In the genomic region with DNA sequence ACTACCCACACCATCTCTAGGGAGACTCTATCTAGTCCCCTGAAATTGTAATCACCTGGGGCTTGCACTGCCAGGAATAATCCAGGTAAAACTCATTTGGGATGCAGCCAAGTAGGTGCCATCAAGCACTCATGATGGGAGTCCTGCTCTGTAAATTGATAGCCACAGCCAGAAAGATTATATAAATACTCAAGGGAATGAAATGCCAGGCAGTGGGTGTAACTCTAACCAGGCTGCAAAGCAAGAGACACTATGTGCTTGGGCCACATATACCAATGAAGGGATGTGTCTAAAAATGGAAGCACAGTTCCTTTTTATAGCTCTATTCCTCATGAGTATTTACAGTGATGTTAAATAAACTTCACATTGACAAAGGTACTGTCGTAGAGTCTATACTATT, we compare ENCODE assay signal across 21 mouse cellular contexts. TPM values are rescaled to one million over a fixed set of nuclear protein-coding genes. Genes with fewer than 3 reads are reported as not detected.
DNase-seq lines count a peak whose midpoint lies in the region; ATAC-seq lines count a peak whose summit lies in the region.
"Had no signal": no experiment of that assay in that cellular context is flagged by ENCODE, and none has a peak within 500 bp of the region (broad histone marks: within the 10 kb centered on the region; RNA-seq: fewer than 3 reads in every experiment).

No protein-coding gene starts in this region.

- no peaks in the 10 kb centered on the region; the same call in 1 of the 2 replicates for H3K9me3 ChIP-seq in midbrain, embryonic 14.5 days (ENCODE audit: control insufficient read depth, low read length)
- no peaks in the 10 kb centered on the region for H3K9me3 ChIP-seq in midbrain, embryonic 16.5 days (replicated peaks; ENCODE audit: control insufficient read depth, low read length, poor library complexity, severe bottlenecking)
- H3K9me3 ChIP-seq in hindbrain, embryonic 16.5 days (ENCODE audit: control insufficient read depth, low read length), result no peaks in the 10 kb centered on the region
- H3K9me3 ChIP-seq: embryonic facial prominence, embryonic 12.5 days; forebrain, embryonic 12.5 days; heart, embryonic 12.5 days; hindbrain, embryonic 10.5 days had no signal

- no peak overlapping the region for H3K9ac ChIP-seq in midbrain, embryonic 14.5 days (replicated peaks; ENCODE audit: low read length)
- no peak overlapping the region for H3K9ac ChIP-seq in midbrain, embryonic 16.5 days (ENCODE audit: low read depth, low read length)
- no peak overlapping the region for H3K9ac ChIP-seq in hindbrain, embryonic 16.5 days (ENCODE audit: low read depth, low read length)
- H3K9ac ChIP-seq: embryonic facial prominence, embryonic 12.5 days; forebrain, embryonic 12.5 days; heart, embryonic 12.5 days; hindbrain, embryonic 14.5 days had no signal

- no peak overlapping the region for H3K4me2 ChIP-seq in midbrain, embryonic 14.5 days (ENCODE audit: low read length)
- no peak overlapping the region for H3K4me2 ChIP-seq in midbrain, embryonic 16.5 days (ENCODE audit: low read length)
- H3K4me2 ChIP-seq in hindbrain, embryonic 16.5 days (ENCODE audit: low read length), result no peak overlapping the region
- H3K4me2 ChIP-seq: embryonic facial prominence, embryonic 12.5 days; forebrain, embryonic 12.5 days; heart, embryonic 12.5 days; hindbrain, embryonic 14.5 days had no signal

- no peak overlapping the region for H3K27ac ChIP-seq in midbrain, embryonic 14.5 days (replicated peaks; ENCODE audit: low read depth, low read length)
- H3K27ac ChIP-seq in midbrain, embryonic 16.5 days (ENCODE audit: low read length), result no peak overlapping the region
- no peak overlapping the region for H3K27ac ChIP-seq in hindbrain, embryonic 16.5 days (ENCODE audit: low read depth, low read length)
- H3K27ac ChIP-seq: embryonic facial prominence, embryonic 12.5 days; forebrain, embryonic 12.5 days; hindbrain, embryonic 10.5 days; hindbrain, embryonic 14.5 days had no signal

- H3K36me3 ChIP-seq in midbrain, embryonic 14.5 days (ENCODE audit: control insufficient read depth, insufficient read depth, low read length), result no peaks in the 10 kb centered on the region
- no peaks in the 10 kb centered on the region for H3K36me3 ChIP-seq in midbrain, embryonic 16.5 days (ENCODE audit: control insufficient read depth, insufficient read depth, low read length)
- no peaks in the 10 kb centered on the region for H3K36me3 ChIP-seq in hindbrain, embryonic 16.5 days (ENCODE audit: control insufficient read depth, insufficient read depth, low read length)
- H3K36me3 ChIP-seq: embryonic facial prominence, embryonic 12.5 days; forebrain, embryonic 12.5 days; heart, embryonic 12.5 days; hindbrain, embryonic 10.5 days had no signal

- WGBS in midbrain, embryonic 14.5 days, result 98% methylated on average over 1 of the region's 1 CpGs
- WGBS in midbrain, embryonic 16.5 days, result 100% methylated on average over 1 of the region's 1 CpGs
- 94% methylated on average over 1 of the region's 1 CpGs for WGBS in hindbrain, embryonic 16.5 days

- DNase-seq in frontal cortex, postnatal 14 days (ENCODE audit: low spot score in 2 of 2), result no peak
- DNase-seq in gastrocnemius, adult 8-10 months (ENCODE audit: low spot score in 2 of 2), result peak; percentile 14 to 33
- no peak for DNase-seq in gastrocnemius, postnatal 4 days (ENCODE audit: low spot score in 2 of 2)
- peak; percentile 7 for DNase-seq in midbrain, embryonic 14.5 days
- DNase-seq in telencephalon, adult 2 months (ENCODE audit: low read depth, low spot score), result peak; percentile 46
- DNase-seq: adrenal gland, postnatal 14 days; cerebellum, adult 18-20 months; cerebellum, adult 9-11 months; cerebellum, postnatal 36 days; embryo, embryonic 11 days; kidney, adult 2 months had no signal

- peak; percentile 88 for ATAC-seq in frontal cortex, adult (ENCODE audit: low TSS enrichment)
- ATAC-seq in midbrain, embryonic 14.5 days (ENCODE audit: low FRiP score, low TSS enrichment), result no peak
- ATAC-seq in midbrain, embryonic 16.5 days, result no peak; the same call in 1 of the 2 replicates
- no peak for ATAC-seq in hindbrain, embryonic 16.5 days
- ATAC-seq: forebrain, embryonic 16.5 days; intestine, embryonic 16.5 days had no signal

- H3K4me3 ChIP-seq in midbrain, embryonic 14.5 days (replicated peaks; ENCODE audit: low read depth, low read length), result no peak overlapping the region
- no peak overlapping the region for H3K4me3 ChIP-seq in midbrain, embryonic 16.5 days (ENCODE audit: low read depth, low read length)
- H3K4me3 ChIP-seq in hindbrain, embryonic 16.5 days (ENCODE audit: low read length), result no peak overlapping the region
- H3K4me3 ChIP-seq: embryonic facial prominence, embryonic 12.5 days; forebrain, embryonic 12.5 days; heart, embryonic 12.5 days; hindbrain, embryonic 10.5 days had no signal

- no peaks in the 10 kb centered on the region for H3K27me3 ChIP-seq in midbrain, embryonic 14.5 days (ENCODE audit: control insufficient read depth, insufficient read depth, low read length)
- H3K27me3 ChIP-seq in midbrain, embryonic 16.5 days (ENCODE audit: control insufficient read depth, insufficient read depth, low read depth, low read length), result no peaks in the 10 kb centered on the region
- H3K27me3 ChIP-seq in hindbrain, embryonic 16.5 days (replicated peaks; ENCODE audit: control insufficient read depth, insufficient read depth, low read length), result no peaks in the 10 kb centered on the region
- H3K27me3 ChIP-seq: embryonic facial prominence, embryonic 12.5 days; forebrain, embryonic 12.5 days; heart, embryonic 12.5 days had no signal

- H3K4me1 ChIP-seq in midbrain, embryonic 14.5 days (ENCODE audit: control insufficient read depth, insufficient read depth, low read length), result no peaks in the 10 kb centered on the region
- peaks cover 2% of the 10 kb centered on the region; the same call in 1 of the 2 replicates for H3K4me1 ChIP-seq in midbrain, embryonic 16.5 days (ENCODE audit: control insufficient read depth, insufficient read depth, low read length)
- no peaks in the 10 kb centered on the region for H3K4me1 ChIP-seq in hindbrain, embryonic 16.5 days (ENCODE audit: control insufficient read depth, insufficient read depth, low read depth, low read length)
- H3K4me1 ChIP-seq: embryonic facial prominence, embryonic 12.5 days; forebrain, embryonic 12.5 days; heart, embryonic 12.5 days; hindbrain, embryonic 10.5 days had no signal

RNA-seq across cellular contexts. Expression of gene Aldh1a1, which starts 56.9 kb away (rescaled TPM):
- total RNA-seq in gastrocnemius, adult 8-10 months (2022), result 100 to 1,000 TPM; 149 to 198 (median 165) TPM
- 1 to 10 TPM; 8.8 to 8.9 TPM for total RNA-seq in gastrocnemius, postnatal 4 days (2021)
- polyA plus RNA-seq in midbrain, embryonic 14.5 days (2014; fragmentation: Nextera tagmentation; extraction: Ambion mirVana), result 9.7 and 11.2 TPM in 2 replicates
- 7.9 and 19.4 TPM in 2 replicates for polyA plus RNA-seq in midbrain, embryonic 16.5 days (2015; fragmentation: Nextera tagmentation; extraction: Ambion mirVana)
- 4.8 and 5.2 TPM in 2 replicates for polyA plus RNA-seq in hindbrain, embryonic 16.5 days (2015; fragmentation: Nextera tagmentation; extraction: Ambion mirVana)

Comparison
In these comparisons a context has a peak if more than half of its experiments do, and no peak if none do; other contexts are left out.
1. DNase-seq: peak in gastrocnemius, adult 8-10 months (2 of 2), midbrain, embryonic 14.5 days (single experiment) and telencephalon, adult 2 months (single experiment); none in frontal cortex, postnatal 14 days (0 of 2) and gastrocnemius, postnatal 4 days (0 of 2).